In genomic region chrX:48594099-48594760, GRCm38 (mm10) we compare ENCODE assay signal across 8 mouse cellular contexts. TPM values are rescaled to one million over a fixed set of nuclear protein-coding genes. Genes with fewer than 3 reads are reported as not detected.
A peak's percentile ranks its signal among the peaks of the same experiment; 100 is the strongest.
DNase-seq lines count a peak whose midpoint lies in the region; ATAC-seq lines count a peak whose summit lies in the region.

Gene Zfp280c, minus strand, starts transcription at chrX:48594504.

- H3K27ac ChIP-seq in heart, embryonic 14.5 days (replicated peaks in 1 of 2; ENCODE audit: control insufficient read depth in 1 of 2, insufficient read depth in 1 of 2, low read depth in 2 of 2, low read length in 2 of 2) = peak within 1 kb of the TSS; percentile 80 to 81
- H3K27ac ChIP-seq in liver, embryonic 15.5 days (replicated peaks) = peak within 1 kb of the TSS; percentile 45
- H3K27ac ChIP-seq in neural tube, embryonic 12.5 days = peak within 1 kb of the TSS; percentile 70

- H3K4me3 ChIP-seq in heart, embryonic 14.5 days (ENCODE audit: control insufficient read depth in 1 of 2, insufficient read depth in 1 of 2, low read depth in 1 of 2, low read length in 2 of 2) = peak within 1 kb of the TSS; percentile 69 to 78
- peak within 1 kb of the TSS; percentile 69 for H3K4me3 ChIP-seq in liver, embryonic 15.5 days (replicated peaks)
- H3K4me3 ChIP-seq in neural tube, embryonic 12.5 days = peak within 1 kb of the TSS; percentile 61

- H3K4me2 ChIP-seq in heart, embryonic 14.5 days (ENCODE audit: low read length) = peak within 1 kb of the TSS; percentile 67
- H3K4me2 ChIP-seq in liver, embryonic 15.5 days = peak within 1 kb of the TSS; percentile 74
- peak within 1 kb of the TSS; percentile 52 for H3K4me2 ChIP-seq in neural tube, embryonic 12.5 days (replicated peaks)

- whole genome bisulfite sequencing in heart, embryonic 14.5 days = 18% methylated on average over 30 of the region's 45 CpGs
- WGBS in liver, embryonic 15.5 days (ENCODE audit: insufficient replicate concordance) = 24% methylated on average over 45 of the region's 45 CpGs
- 14% methylated on average over 44 of the region's 45 CpGs for WGBS in neural tube, embryonic 12.5 days

- H3K9me3 ChIP-seq in heart, embryonic 14.5 days (ENCODE audit: control insufficient read depth, low read length) = no peaks in the 10 kb centered on the region
- H3K9me3 ChIP-seq in liver, embryonic 15.5 days (replicated peaks) = no peaks in the 10 kb centered on the region
- no peaks in the 10 kb centered on the region for H3K9me3 ChIP-seq in neural tube, embryonic 12.5 days

- no peaks in the 10 kb centered on the region for H3K4me1 ChIP-seq in heart, embryonic 14.5 days (ENCODE audit: control insufficient read depth in 2 of 2, insufficient read depth in 2 of 2, low read length in 2 of 2)
- H3K4me1 ChIP-seq in liver, embryonic 15.5 days (replicated peaks) = peaks cover 6% of the 10 kb centered on the region; the same call in 1 of the 2 replicates
- no peaks in the 10 kb centered on the region for H3K4me1 ChIP-seq in neural tube, embryonic 12.5 days

- ATAC-seq in CD4-positive, CD25-positive, alpha-beta regulatory T cell, adult 4 months = peak; percentile 90
- ATAC-seq in heart, embryonic 14.5 days (ENCODE audit: insufficient number of reproducible peaks, insufficient read depth, low FRiP score, low read depth) = peak; percentile 68
- peak; percentile 89 for ATAC-seq in liver, embryonic 15.5 days (ENCODE audit: insufficient read depth)
- ATAC-seq in neural tube, embryonic 12.5 days (ENCODE audit: low FRiP score, low read depth) = peak; percentile 93

- peaks cover 21% of the 10 kb centered on the region for H3K36me3 ChIP-seq in heart, embryonic 14.5 days (ENCODE audit: control insufficient read depth, insufficient read depth, low read length)
- peaks cover 4% of the 10 kb centered on the region; the same call in 1 of the 2 replicates for H3K36me3 ChIP-seq in liver, embryonic 15.5 days (replicated peaks)
- peaks cover 8% of the 10 kb centered on the region; the same call in 1 of the 2 replicates for H3K36me3 ChIP-seq in neural tube, embryonic 12.5 days

- DNase-seq in c-Kit-negative CD71-positive TER-119-positive erythroid progenitor cells, embryonic 14.5 days (ENCODE audit: low read depth, low spot score) = peak; percentile 35
- DNase-seq in fibroblast of lung, adult 2 months (ENCODE audit: low read depth) = peak; percentile 24
- DNase-seq in kidney, postnatal 25 days = peak; percentile 69 to 82
- peak; percentile 51 for DNase-seq in telencephalon, adult 2 months (ENCODE audit: low read depth, low spot score)

- H3K27me3 ChIP-seq in heart, embryonic 14.5 days (ENCODE audit: control insufficient read depth, insufficient read depth, low read length) = no peaks in the 10 kb centered on the region
- no peaks in the 10 kb centered on the region for H3K27me3 ChIP-seq in liver, embryonic 15.5 days
- H3K27me3 ChIP-seq in neural tube, embryonic 12.5 days (replicated peaks) = no peaks in the 10 kb centered on the region

- H3K9ac ChIP-seq in heart, embryonic 14.5 days (ENCODE audit: low read length) = peak within 1 kb of the TSS; percentile 79
- peak within 1 kb of the TSS; percentile 66 for H3K9ac ChIP-seq in liver, embryonic 15.5 days
- peak within 1 kb of the TSS; percentile 75 for H3K9ac ChIP-seq in neural tube, embryonic 12.5 days

RNA-seq across cellular contexts. Expression of gene Zfp280c, which starts in this region (rescaled TPM):
- polyA plus RNA-seq in CD4-positive, CD25-positive, alpha-beta regulatory T cell, adult 4 months (2017; shearing (Covaris generic)) = 10 to 100 TPM; 16.1 to 20.8 TPM
- 7.2 and 7.6 TPM in 2 replicates for polyA plus RNA-seq in heart, embryonic 14.5 days (2014; fragmentation: Nextera tagmentation; extraction: Ambion mirVana)
- 2.1 and 2.3 TPM in 2 replicates for polyA plus RNA-seq in liver, embryonic 15.5 days (2015; fragmentation: Nextera tagmentation; extraction: Ambion mirVana)
- polyA plus RNA-seq in neural tube, embryonic 12.5 days (2016; fragmentation: Nextera tagmentation; extraction: Ambion mirVana) = 14.2 and 16.4 TPM in 2 replicates

Comparison
In these comparisons a context has a peak if more than half of its experiments do, and no peak if none do; other contexts are left out.
1. Peak in every context shown above with its lines: DNase-seq, ATAC-seq, H3K4me3 ChIP-seq and H3K27ac ChIP-seq.
2. DNase-seq: peak in every context shown above with its lines; median percentile 76 in kidney, postnatal 25 days; 51 in telencephalon, adult 2 months; 35 in c-Kit-negative CD71-positive TER-119-positive erythroid progenitor cells, embryonic 14.5 days; 24 in fibroblast of lung, adult 2 months.